Mouse (Mus musculus) heart, postnatal 36 days (tissue): ENCODE data around the gene Nek9. TPM values are rescaled to one million over a fixed set of nuclear protein-coding genes. Genes with fewer than 3 reads are reported as not detected.

Source experiments
- DNase-seq, 2 experiments: peaks; one replicate each; pipeline ENCODE4 v3.0.0; 2021 to 2022
- intact Hi-C: fragments of 180-260 bp; cut with DNase I; formaldehyde crosslinking; loops from one replicate; pipeline ENCODE4 v1.15.1; 2025
- total RNA-seq, 2 experiments: library from RNA; stranded (reverse); gene quantifications; 2 replicates each; pipeline ENCODE4 v1.2.3; 2021

The Nek9 gene
- total RNA-seq, 2 experiments from 2014 or later, result 100 to 106 TPM

DNA sequence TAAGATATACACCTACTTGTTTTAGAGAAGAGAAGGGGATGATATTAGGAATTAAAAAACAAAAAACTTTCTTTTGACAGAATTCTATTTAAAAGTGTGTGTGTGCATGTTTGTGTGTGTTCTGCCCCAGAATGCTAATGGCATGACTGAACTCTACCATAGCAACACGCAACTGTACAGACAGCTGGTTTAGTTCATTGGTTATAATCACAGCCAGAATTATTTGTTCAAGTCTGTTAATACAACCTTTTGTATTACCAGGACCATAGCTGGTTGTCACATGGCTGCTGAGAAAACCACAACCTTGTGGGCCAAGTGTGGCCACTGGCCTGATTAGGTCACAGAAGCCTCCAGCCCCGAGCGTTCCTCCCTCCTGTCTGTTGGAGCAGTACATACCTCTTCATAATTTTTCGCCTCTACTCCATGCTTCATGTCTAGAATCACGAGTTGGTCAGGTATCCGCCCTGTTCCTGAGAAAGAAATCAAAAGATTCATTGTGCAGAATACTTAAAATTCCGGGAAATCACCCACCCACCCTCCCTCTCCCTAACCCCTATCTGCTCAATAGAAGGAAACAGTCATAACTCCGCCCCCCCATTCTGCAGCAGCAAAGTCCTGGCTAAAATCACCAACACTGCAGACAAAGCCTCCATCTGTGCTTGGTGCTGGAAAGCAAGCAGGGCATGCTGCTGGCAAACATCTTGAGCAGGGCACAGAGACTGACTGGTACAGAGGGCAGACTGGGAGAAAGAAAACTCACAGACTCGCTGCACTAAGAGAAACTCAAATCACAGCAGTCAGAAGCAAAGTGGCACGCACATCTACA is 11.5 kb upstream of the Nek9 start:
- intact Hi-C loops, result no loop called here
- peak in 1 of 2 experiments; percentile 36 for DNase-seq

DNA sequence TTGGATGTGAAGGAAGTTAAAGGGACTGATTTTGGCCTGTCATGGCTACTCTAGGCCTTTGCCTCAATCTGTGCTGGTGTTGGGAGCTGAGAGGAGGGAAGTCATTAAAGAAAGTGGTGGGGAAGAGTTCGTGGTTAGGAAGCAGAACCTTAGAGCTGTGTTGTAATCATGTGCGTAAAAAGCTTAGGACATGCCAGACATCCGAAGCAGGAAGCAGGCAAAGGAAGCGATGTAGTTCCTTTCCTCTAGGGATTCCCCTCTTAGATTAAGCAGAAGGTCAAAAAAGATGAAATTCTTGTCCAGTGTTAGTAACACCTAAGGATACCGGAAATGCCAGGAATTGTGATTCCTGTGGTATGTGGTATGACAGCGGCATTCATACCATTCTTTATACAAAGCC is 9.2 kb upstream of the Nek9 start:
- intact Hi-C loops, result loop anchor here (5.0 to 10.0 kb wide), 2 partner anchors 299 to 466 kb away; no protein-coding TSS in a partner anchor
- no peak for DNase-seq

DNA sequence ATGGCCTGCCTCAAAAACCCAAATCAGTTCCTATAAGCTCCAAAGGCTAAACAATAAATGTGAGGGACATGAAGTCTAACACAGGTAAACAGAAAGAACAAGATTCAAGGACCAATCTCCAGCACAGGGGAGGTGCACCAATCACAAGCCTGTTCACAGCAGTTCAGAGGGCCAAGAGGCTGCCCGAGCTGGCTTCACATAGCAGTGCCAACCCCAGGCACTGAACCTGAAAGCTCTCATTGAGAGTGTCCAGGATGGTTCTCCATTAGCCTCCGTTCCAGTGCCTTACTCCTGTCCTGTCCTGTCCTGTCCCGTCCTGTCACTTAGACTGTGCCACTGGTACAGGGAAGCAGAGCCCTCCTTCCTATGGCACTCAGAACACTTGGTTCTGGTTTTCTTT is 8.0 kb upstream of the Nek9 start:
- intact Hi-C loops, result loop anchor here (1.0 to 10.0 kb wide), 3 partner anchors 127 to 468 kb away; no protein-coding TSS in a partner anchor
- no peak for DNase-seq

DNA sequence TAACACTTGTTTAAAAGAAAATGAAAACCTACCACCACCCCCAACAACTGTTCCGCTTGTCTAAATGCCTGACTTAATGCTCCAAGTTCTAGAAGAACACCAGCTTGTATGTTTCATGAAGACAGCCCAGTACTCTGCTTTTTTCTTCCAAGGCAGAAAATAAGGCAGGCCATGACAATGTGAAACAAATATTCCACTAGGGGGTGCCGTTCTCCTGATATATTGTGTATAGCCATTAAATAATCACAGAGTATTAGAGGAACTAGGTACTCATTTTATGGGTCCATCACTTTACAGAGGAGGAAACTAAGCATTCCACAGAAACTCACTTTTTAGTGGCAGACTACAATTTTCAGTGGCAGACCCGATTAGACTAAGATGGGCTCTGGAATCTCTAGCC is 7.2 kb upstream of the Nek9 start:
- intact Hi-C loops, result loop anchor here (1.0 to 10.0 kb wide), 4 partner anchors 141 to 468 kb away; no protein-coding TSS in a partner anchor
- peak; percentile 38 to 58 for DNase-seq

DNA sequence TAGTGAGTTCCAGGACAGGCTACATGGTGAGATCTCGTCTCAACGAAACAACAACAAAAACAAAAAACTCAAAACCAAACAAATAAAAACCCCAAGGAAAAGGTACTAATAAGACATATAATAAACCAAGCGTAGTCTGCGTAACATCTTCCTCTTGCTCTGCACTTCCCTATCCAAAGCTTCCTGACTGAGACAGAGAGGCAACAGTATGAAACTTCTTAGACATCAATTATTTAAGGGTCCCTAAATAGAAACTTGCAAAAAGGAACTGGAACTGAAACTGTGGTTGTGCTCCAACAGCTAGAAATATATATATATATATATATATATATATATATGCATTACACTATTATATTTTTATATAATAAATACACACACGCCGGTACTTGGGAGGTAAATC is 6.4 kb upstream of the Nek9 start:
- intact Hi-C loops, result loop anchor here (5.0 to 10.0 kb wide), 2 partner anchors 302 to 469 kb away; no protein-coding TSS in a partner anchor
- no peak for DNase-seq

DNA sequence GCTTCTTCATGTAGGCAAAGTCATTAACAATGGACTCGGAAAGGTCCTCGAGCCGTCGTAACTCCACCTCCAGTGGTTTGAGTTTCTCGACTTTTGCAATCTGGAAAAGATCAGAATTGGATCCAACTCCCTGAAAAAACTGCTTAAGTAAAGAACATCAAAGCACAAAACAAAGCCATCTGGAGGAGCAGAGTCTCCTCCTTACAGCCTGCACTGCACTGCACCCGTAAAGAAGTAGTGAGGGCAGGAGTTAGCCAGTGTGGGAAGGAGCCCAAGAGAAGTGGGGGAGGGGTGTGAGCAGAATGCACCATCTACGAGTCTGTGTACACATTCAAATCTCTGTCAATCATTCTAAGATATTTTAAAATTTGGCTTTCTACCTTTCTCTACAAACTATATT is 5.1 kb upstream of the Nek9 start:
- intact Hi-C loops, result loop anchor here (5.0 to 10.0 kb wide), 3 partner anchors 33 to 471 kb away; no protein-coding TSS in a partner anchor
- DNase-seq, result no peak

DNA sequence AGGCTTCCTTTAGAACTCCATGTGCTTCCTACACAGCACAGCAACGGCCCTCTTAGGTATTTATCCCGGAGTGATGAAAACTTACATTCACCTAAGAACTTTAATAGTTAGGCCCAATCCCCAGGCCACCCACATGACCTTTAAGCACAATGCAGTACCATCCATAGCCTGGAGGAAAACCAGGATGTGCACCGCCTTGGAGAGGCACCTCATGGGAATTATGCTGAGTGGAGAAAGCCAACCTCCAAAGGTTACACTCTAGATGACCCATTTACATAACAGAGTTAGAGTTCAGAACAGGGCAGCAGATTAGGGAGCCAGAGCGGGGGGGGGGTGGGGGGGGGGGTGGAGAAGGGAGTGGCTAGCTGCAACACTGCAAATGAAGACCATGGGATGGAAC is 3.1 kb upstream of the Nek9 start:
- DNase-seq, result no peak
- intact Hi-C loops, result loop anchor here (5.0 to 10.0 kb wide), 3 partner anchors 35 to 472 kb away; no protein-coding TSS in a partner anchor

DNA sequence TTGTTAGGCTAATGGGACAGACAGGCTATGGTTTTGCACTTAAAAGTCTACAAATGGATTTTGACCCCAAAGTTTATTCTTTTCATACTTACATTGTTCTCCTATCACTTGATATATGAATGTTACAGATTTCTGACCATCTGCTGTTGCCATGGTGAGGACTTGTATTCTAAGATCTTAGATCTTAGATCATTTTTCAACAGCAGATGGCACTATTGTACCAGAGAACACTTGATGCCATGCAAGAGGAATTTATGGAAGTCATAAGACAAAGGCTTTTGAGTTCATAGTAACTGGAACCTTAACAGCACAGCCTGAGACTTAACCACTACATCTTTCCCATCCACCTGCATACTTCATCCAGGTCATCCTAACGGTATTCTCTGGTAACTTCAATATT is 2.0 kb upstream of the Nek9 start:
- DNase-seq, result peak in 1 of 2 experiments; percentile 17
- intact Hi-C loops, result loop anchor here (1.0 to 10.0 kb wide), 5 partner anchors 36 to 474 kb away; no protein-coding TSS in a partner anchor

DNA sequence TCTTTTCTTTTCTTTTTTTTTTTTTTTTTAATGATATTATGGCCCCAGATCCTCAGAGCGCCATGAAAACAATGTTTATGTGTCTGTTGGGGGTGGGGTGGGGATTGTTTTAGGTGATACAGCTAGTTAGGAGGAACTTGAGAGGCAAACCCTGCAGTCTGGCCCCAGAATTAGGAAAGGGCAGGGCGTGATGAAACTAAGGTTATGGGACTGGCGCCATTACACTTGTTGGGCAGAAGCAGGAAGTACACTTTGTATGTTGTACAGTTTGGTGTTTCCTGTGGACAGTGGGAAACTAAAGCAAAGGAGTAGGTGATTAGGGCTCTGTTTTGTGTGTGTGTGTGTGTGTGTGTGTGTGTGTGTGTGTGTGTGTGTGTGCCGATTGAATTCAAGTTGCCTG is 785 bp upstream of the Nek9 start:
- DNase-seq, result no peak
- intact Hi-C loops, result loop anchor here (5.0 to 10.0 kb wide), 3 partner anchors 37 to 475 kb away; no protein-coding TSS in a partner anchor

DNA sequence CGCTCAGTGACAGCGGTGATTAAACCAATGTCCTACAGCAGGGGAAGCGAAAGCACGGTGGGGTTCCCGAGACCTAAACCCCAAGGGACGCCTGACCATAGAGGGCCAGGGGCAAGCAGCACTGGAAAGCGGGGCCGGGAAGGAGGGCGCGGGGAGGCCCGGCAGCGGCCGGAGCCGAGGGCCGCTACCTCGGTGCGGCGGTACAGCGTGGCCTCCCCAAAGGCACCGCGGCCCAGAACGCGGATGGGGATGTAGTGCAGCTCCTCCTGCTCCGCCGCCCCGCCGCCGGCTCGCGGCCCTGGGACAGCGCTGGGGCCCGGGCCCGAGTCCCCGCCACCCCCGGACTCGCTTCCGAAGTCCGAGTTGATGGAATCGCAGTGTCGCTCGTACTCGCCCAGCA is 347 bp downstream of the Nek9 start:
- no peak for DNase-seq
- intact Hi-C loops, result no loop called here

DNA sequence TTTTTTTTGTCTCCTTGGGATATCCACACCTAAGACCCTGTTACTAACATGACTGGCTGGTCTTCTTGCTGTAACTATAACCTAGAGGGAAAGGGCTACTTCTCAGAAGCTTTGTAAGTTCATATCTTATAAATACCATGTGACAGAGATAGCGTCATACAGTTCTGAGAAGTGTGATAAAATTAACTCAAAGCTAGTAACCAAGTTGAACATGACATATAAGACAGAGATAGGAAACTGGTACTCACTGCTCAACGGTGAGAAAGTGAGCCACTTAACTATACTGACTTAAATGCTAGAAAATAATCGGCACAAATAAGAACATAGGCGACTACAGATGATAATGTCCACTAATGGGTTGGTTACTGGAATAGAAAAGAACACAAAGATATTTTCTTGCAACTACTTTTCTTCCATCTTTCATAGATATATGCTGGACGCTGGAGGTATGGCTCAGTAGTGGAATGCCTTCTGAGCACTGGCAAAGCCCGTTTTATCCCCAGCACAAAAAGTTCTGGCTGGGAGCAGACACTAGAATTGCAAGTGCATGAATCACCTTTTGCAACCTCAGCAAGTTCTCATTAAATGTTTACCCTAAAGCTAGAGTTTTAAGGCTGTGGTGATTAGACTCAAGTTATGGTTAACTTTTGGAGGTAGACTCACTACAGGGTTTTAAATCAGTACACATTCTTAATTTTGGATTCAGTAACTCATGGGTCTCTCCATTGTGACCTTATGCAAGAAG is 1.4 kb downstream of the Nek9 start:
- DNase-seq, result no peak
- intact Hi-C loops, result no loop called here

DNA sequence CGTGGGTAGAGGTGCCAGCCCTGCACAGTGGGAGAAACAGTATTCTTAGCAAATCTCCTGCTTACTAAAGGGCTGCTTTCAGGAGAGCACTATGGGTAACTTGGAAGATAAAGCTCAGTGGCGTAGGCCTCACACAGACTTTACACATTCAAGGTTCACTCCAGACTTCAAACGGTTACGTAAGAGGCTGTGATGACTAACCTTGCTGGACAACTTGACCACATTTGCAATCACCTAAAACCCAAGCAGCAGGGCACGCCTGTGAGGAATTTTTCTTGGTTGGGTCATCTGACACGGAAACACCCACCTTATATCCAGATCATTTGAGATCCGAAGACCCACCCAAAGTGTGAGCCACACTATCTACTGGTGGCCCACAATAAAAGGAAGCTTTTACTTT is 9.0 kb downstream of the Nek9 start:
- intact Hi-C loops, result no loop called here
- no peak for DNase-seq

DNA sequence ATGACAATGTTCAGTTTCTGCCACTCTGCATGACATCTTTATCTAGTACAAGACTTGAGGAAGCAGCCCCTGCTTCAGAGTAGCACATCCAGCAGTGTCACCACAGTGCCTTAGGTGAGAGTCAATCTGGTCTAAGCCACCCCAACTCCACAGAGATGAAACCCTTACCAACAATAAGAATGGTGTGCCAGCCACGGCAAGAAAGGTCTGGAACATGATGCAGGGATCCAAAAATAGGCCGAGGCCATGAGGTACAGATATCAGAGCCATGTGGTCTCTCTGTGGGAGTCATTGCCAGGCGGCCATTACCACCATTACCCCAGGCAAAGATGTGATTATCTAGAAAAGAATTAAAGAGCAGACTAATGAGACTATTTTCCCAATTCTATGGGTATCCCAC is 30.5 kb downstream of the Nek9 start:
- DNase-seq, result no peak
- intact Hi-C loops, result no loop called here

DNA sequence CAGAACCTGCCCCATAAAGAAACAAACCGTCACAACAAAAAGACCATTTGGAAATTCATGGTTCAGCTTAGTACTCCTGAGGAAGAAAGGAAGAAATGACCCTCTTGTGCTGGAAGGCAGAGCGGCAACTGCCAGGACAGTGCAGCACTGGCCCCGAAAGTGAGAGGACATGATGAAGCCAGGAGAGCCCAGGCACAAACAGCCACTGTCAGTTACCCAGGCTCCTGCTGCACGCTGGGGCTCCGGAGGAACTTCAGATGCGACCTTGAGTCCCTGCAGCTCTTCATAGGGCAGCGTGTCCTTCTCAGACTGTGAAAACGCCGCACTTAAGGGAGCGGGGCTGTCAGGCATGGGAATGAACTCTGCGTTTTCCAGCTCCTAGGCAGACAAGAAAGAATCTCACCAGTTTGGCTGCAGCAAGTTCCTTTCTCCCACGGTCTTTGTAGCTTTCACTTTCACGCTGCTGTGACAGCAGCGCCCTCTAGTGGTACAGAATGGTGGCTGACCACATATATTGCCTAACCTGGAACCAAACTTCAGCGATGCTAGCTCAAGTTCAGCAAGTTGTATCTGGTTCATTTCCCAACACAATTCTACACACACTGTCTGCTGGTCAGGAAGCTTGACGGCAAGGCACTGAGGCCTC is 33.8 kb downstream of the Nek9 start:
- peak; percentile 88 for DNase-seq
- intact Hi-C loops, result loop anchor here (1.0 kb wide), 3 partner anchors 136 to 213 kb away; no protein-coding TSS in a partner anchor

DNA sequence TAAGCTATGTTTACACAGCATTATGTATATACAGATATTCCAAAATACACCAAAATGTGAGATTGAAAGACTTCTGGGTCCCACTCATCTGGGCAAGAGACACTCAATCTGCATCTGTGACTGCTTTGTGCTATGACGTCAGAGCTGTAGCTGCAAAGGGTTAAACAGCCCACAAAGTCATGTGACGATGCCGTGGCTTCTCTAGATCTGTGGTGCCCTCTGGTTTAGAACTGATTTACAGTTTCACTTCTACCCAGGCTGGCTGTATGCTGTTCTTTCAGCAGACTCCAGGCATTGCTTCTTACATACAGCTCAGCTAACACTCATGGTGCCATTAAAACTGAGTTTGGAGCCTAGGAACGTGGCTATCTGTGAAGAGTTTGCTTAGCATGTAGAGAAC is 34.4 kb downstream of the Nek9 start:
- intact Hi-C loops, result loop anchor here (1.0 kb wide), 3 partner anchors 135 to 212 kb away; no protein-coding TSS in a partner anchor
- no peak for DNase-seq

DNA sequence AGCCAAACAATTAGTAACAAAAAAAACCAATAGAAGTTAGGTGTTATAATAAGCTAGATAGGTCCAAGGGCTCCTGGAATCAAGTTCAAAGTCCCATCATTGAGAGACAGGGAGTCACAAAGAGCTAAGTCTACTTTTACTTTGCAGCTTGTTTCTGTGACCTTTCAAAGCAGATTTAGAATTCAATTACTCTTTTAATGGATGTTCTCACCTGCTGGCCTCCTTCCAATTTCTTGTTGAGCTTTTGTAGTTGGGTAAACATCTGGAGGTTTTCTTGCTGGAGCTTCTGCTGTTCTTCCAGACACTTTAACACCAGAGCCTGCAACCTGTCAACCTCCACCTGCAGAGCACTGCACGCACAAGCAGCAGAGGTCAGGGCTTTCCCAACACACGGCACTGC is 35.9 kb downstream of the Nek9 start:
- no peak for DNase-seq
- intact Hi-C loops, result no loop called here

DNA sequence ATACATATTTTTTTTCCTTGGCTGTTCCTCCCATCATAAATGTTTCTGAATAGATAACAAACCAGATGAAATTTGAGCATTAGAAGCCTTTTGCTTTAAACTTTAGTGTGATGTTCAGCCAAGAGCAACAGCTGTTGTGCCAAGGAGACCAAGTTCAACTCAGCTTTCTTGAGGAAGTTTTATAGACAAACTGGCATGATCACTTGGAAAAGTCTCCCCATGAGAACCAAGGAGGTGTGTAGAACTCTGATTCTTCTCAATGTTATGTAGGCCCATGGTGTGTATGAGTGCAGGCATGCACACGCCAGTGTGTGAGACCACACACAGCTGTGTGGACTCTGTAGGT is 40.4 kb downstream of the Nek9 start:
- intact Hi-C loops, result no loop called here
- no peak for DNase-seq

DNA sequence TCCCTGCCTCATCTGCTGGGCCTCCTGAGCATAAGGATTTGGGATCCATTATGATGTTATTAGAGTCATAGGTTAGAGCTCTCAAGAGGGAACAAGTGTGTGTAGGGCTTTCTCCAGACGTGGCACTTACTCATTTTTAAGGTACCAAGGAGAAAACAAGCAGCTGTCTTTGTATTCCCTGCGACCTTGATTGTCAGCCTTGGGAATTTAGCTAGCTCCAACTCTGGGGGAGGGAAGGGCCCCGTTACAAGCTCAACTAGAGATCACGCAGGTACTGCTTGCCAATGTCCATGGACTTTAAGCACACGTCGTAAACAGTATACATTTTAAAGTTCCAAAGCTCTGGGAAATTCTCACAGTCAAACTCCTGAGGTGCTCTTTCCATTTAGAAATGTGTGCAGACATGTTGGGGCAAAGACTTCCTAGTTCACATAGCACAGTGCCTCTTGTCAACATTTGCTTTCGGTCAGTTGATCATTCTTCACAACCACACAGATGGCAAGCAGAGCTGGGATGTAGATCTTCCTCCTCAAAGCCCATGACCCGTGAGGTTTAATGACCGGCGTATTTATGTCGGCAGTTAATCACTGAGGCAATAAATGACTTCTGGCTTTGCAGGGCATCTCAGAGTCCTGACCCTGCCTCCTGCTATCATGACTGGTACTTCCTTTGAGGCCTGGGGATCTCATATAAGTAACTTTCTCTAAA is 40.9 kb downstream of the Nek9 start:
- DNase-seq, result no peak
- intact Hi-C loops, result no loop called here

DNA sequence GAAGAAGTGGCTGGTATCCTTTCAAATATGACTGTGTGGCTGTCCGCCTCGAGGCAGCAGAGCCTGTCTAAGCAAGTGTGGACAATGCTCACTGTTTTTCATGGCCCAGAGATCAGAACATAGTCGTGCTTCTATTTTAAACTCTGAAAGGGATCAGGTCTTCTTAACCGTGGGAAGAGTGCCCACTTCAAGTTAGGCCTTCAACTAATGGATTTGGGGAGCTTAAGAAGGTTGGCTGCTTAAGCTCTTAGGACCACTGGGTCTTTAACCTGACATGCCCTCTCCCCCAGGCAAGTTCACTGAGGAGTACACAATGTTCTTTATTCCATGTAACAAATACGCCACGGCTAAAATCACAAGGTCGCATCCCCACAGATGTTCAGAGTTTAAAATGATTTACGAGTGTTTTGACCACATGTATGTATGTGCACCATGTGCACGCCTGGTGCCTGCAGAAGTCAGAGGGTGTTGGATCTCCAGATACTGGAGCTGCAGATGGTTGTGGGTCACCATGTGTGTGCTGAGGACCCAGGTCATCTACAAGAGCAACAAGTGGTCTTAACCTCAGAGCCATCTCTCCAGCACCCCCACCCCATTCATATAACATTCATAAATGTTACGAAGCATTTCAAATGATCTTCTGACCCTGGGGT is 41.7 kb downstream of the Nek9 start:
- intact Hi-C loops, result no loop called here

DNA sequence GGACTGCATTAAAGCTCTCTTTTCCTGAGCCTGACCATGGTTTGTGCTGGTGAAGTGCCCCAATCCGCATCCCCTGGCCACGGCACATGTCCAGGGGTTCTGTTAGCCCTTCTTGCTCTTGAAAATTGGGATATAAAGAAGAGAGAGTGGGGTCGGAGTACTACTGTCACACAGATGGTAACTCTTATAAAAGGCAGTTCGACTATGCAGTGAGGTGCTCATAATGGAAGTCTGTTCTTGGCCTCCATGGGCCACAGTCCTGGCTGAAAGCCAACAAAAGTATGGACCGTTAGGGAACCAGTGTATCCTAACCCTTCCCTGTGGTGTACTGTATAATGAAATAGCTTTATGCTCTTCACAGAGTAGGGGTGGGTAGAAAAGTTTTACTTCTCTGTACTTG is 42.2 kb downstream of the Nek9 start:
- no peak for DNase-seq
- intact Hi-C loops, result no loop called here

More for the DNA sequence above, 41.7 kb downstream of the Nek9 start:
- DNase-seq, result no peak
